Mouse (Mus musculus): ENCODE data around the gene Ttc34. TPM values are rescaled to one million over a fixed set of nuclear protein-coding genes. Genes with fewer than 3 reads are reported as not detected.

The Ttc34 gene
- polyA plus RNA-seq, 1 experiment from 2014 or later: 0.85 TPM

- H3K27me3 ChIP-seq (replicated peaks; ENCODE audit: control insufficient read depth, insufficient read depth, low read length): 0 out of 2 replicates have a peak, but pooled peaks cover 4% of the 10 kb centered on the region
These were observed 27.1 kb downstream of the Ttc34 start for GRCm38 (mm10) chr4:154864271-154864771.

GRCm38 (mm10) chr4:154864961-154865760 lies 27.9 kb downstream of the Ttc34 start:
- ATAC-seq: no peak
- no peak overlapping the region for H3K4me3 ChIP-seq (ENCODE audit: low read depth, low read length)

More at GRCm38 (mm10) chr4:154864271-154864771, 27.1 kb downstream of the Ttc34 start:
- Histone ChIP-seq H3K27ac (ENCODE audit: low read depth, low read length) (peak overlapping the region; percentile 35; the same call in 1 of the 2 replicates), H3K9ac (ENCODE audit: low read length) (peak overlapping the region; percentile 48), H3K36me3 (ENCODE audit: control insufficient read depth, insufficient read depth, low read length) (no peaks in the 10 kb centered on the region), H3K4me3 (ENCODE audit: low read depth, low read length) (peak overlapping the region; percentile 29), H3K9me3 (replicated peaks; ENCODE audit: control insufficient read depth, low read length) (no peaks in the 10 kb centered on the region), H3K4me2 (ENCODE audit: low read length) (peak overlapping the region; percentile 51), H3K4me1 (ENCODE audit: control insufficient read depth, insufficient read depth, low read length) (peaks cover 4% of the 10 kb centered on the region; the same call in 1 of the 2 replicates)
- ATAC-seq (peak; percentile 93), DNase-seq (ENCODE audit: low spot score) (peak; percentile 96)
- WGBS: under 1% methylated on average over 18 of the region's 18 CpGs

GRCm38 (mm10) chr4:154866391-154866790 lies 29.1 kb downstream of the Ttc34 start:
- no peak for DNase-seq (ENCODE audit: low spot score)
- Histone ChIP-seq H3K4me3 (ENCODE audit: low read depth, low read length) (no peak overlapping the region), H3K27ac (ENCODE audit: low read depth, low read length) (no peak overlapping the region), H3K27me3 (replicated peaks; ENCODE audit: control insufficient read depth, insufficient read depth, low read length) (no peaks in the 10 kb centered on the region; the same call in 1 of the 2 replicates), H3K9ac (ENCODE audit: low read length) (no peak overlapping the region), H3K9me3 (replicated peaks; ENCODE audit: control insufficient read depth, low read length) (no peaks in the 10 kb centered on the region), H3K4me1 (ENCODE audit: control insufficient read depth, insufficient read depth, low read length) (peaks cover 4% of the 10 kb centered on the region; the same call in 1 of the 2 replicates), H3K36me3 (ENCODE audit: control insufficient read depth, insufficient read depth, low read length) (no peaks in the 10 kb centered on the region), H3K4me2 (ENCODE audit: low read length) (no peak overlapping the region)
- 96% methylated on average over 5 of the region's 5 CpGs for WGBS
- no peak for ATAC-seq

More at GRCm38 (mm10) chr4:154864961-154865760, 27.9 kb downstream of the Ttc34 start:
- no peaks in the 10 kb centered on the region; the same call in 1 of the 2 replicates for H3K27me3 ChIP-seq (replicated peaks; ENCODE audit: control insufficient read depth, insufficient read depth, low read length)
- H3K4me2 ChIP-seq (ENCODE audit: low read length): peak overlapping the region; percentile 51; the same call in 1 of the 2 replicates
- no peaks in the 10 kb centered on the region for H3K36me3 ChIP-seq (ENCODE audit: control insufficient read depth, insufficient read depth, low read length)
- 80% methylated on average over 18 of the region's 18 CpGs for WGBS
- H3K4me1 ChIP-seq (ENCODE audit: control insufficient read depth, insufficient read depth, low read length): peaks cover 4% of the 10 kb centered on the region; the same call in 1 of the 2 replicates
- peak overlapping the region; percentile 48 for H3K9ac ChIP-seq (ENCODE audit: low read length)
- no peaks in the 10 kb centered on the region for H3K9me3 ChIP-seq (replicated peaks; ENCODE audit: control insufficient read depth, low read length)
- no peak for DNase-seq (ENCODE audit: low spot score)
- peak overlapping the region; percentile 35; the same call in 1 of the 2 replicates for H3K27ac ChIP-seq (ENCODE audit: low read depth, low read length)

- H3K9me3 ChIP-seq (replicated peaks; ENCODE audit: control insufficient read depth, low read length): no peaks in the 10 kb centered on the region
- H3K9ac ChIP-seq (ENCODE audit: low read length): no peak overlapping the region
- no peak overlapping the region for H3K4me2 ChIP-seq (ENCODE audit: low read length)
- H3K36me3 ChIP-seq (ENCODE audit: control insufficient read depth, insufficient read depth, low read length): no peaks in the 10 kb centered on the region
- ATAC-seq (no peak), DNase-seq (ENCODE audit: low spot score) (no peak)
- 85% methylated on average over 6 of the region's 6 CpGs for WGBS
- no peak overlapping the region for H3K27ac ChIP-seq (ENCODE audit: low read depth, low read length)
- H3K27me3 ChIP-seq (replicated peaks; ENCODE audit: control insufficient read depth, insufficient read depth, low read length): peaks cover 2% of the 10 kb centered on the region; the same call in 1 of the 2 replicates
- peaks cover 7% of the 10 kb centered on the region; the same call in 1 of the 2 replicates for H3K4me1 ChIP-seq (ENCODE audit: control insufficient read depth, insufficient read depth, low read length)
- H3K4me3 ChIP-seq (ENCODE audit: low read depth, low read length): no peak overlapping the region
These were observed 30.0 kb downstream of the Ttc34 start for GRCm38 (mm10) chr4:154867257-154867656.

GRCm38 (mm10) chr4:154869440-154869839 lies 32.2 kb downstream of the Ttc34 start, which contains the start of gene Mmel1:
Mmel1 (plus strand) TSS chr4:154869585.
- H3K27me3 ChIP-seq (replicated peaks; ENCODE audit: control insufficient read depth, insufficient read depth, low read length): peaks cover 2% of the 10 kb centered on the region; the same call in 1 of the 2 replicates
- H3K9me3 ChIP-seq (replicated peaks; ENCODE audit: control insufficient read depth, low read length): no peaks in the 10 kb centered on the region
- DNase-seq (ENCODE audit: low spot score) (no peak), ATAC-seq (no peak)
- 88% methylated on average over 7 of the region's 7 CpGs for WGBS
- no peak within 1 kb of the TSS for H3K4me2 ChIP-seq (ENCODE audit: low read length)
- no peak within 1 kb of the TSS for H3K27ac ChIP-seq (ENCODE audit: low read depth, low read length)
- H3K9ac ChIP-seq (ENCODE audit: low read length): no peak within 1 kb of the TSS
- 0 out of 2 replicates have a peak, but pooled peaks cover 3% of the 10 kb centered on the region for H3K4me1 ChIP-seq (ENCODE audit: control insufficient read depth, insufficient read depth, low read length)
- no peaks in the 10 kb centered on the region for H3K36me3 ChIP-seq (ENCODE audit: control insufficient read depth, insufficient read depth, low read length)
- no peak within 1 kb of the TSS for H3K4me3 ChIP-seq (ENCODE audit: low read depth, low read length)

- no peak for ATAC-seq
- 0 out of 2 replicates have a peak, but pooled peaks cover 3% of the 10 kb centered on the region for H3K4me1 ChIP-seq (ENCODE audit: control insufficient read depth, insufficient read depth, low read length)
These were observed 33.5 kb downstream of the Ttc34 start for GRCm38 (mm10) chr4:154870721-154871120.

GRCm38 (mm10) chr4:154871757-154872251 lies 34.5 kb downstream of the Ttc34 start:
- DNase-seq (ENCODE audit: low spot score) (peak; percentile 19), ATAC-seq (0 out of 2 replicates have a peak, but pooled peaks have one; percentile 18)
- no peaks in the 10 kb centered on the region for H3K9me3 ChIP-seq (replicated peaks; ENCODE audit: control insufficient read depth, low read length)
- peak overlapping the region; percentile 25; the same call in 1 of the 2 replicates for H3K9ac ChIP-seq (ENCODE audit: low read length)
- no peaks in the 10 kb centered on the region for H3K36me3 ChIP-seq (ENCODE audit: control insufficient read depth, insufficient read depth, low read length)
- 4% methylated on average over 11 of the region's 13 CpGs for WGBS
- no peak overlapping the region for H3K27ac ChIP-seq (ENCODE audit: low read depth, low read length)
- H3K27me3 ChIP-seq (replicated peaks; ENCODE audit: control insufficient read depth, insufficient read depth, low read length): peaks cover 2% of the 10 kb centered on the region; the same call in 1 of the 2 replicates
- H3K4me1 ChIP-seq (ENCODE audit: control insufficient read depth, insufficient read depth, low read length): 0 out of 2 replicates have a peak, but pooled peaks cover 3% of the 10 kb centered on the region
- H3K4me3 ChIP-seq (ENCODE audit: low read depth, low read length): no peak overlapping the region
- H3K4me2 ChIP-seq (ENCODE audit: low read length): peak overlapping the region; percentile 18; the same call in 1 of the 2 replicates

More at GRCm38 (mm10) chr4:154870721-154871120, 33.5 kb downstream of the Ttc34 start:
- H3K9ac ChIP-seq (ENCODE audit: low read length): no peak overlapping the region
- no peak overlapping the region for H3K4me2 ChIP-seq (ENCODE audit: low read length)
- H3K27me3 ChIP-seq (replicated peaks; ENCODE audit: control insufficient read depth, insufficient read depth, low read length): peaks cover 2% of the 10 kb centered on the region; the same call in 1 of the 2 replicates
- WGBS: 70% methylated on average over 4 of the region's 4 CpGs
- H3K4me3 ChIP-seq (ENCODE audit: low read depth, low read length): no peak overlapping the region
- no peak overlapping the region for H3K27ac ChIP-seq (ENCODE audit: low read depth, low read length)
- no peak for DNase-seq (ENCODE audit: low spot score)
- H3K36me3 ChIP-seq (ENCODE audit: control insufficient read depth, insufficient read depth, low read length): no peaks in the 10 kb centered on the region
- no peaks in the 10 kb centered on the region for H3K9me3 ChIP-seq (replicated peaks; ENCODE audit: control insufficient read depth, low read length)

GRCm38 (mm10) chr4:154873186-154873585 lies 35.9 kb downstream of the Ttc34 start:
- no peak overlapping the region for H3K27ac ChIP-seq (ENCODE audit: low read depth, low read length)
- H3K4me2 ChIP-seq (ENCODE audit: low read length): no peak overlapping the region
- ATAC-seq: no peak
- WGBS: 77% methylated on average over 6 of the region's 6 CpGs
- no peaks in the 10 kb centered on the region for H3K9me3 ChIP-seq (replicated peaks; ENCODE audit: control insufficient read depth, low read length)
- no peaks in the 10 kb centered on the region for H3K36me3 ChIP-seq (ENCODE audit: control insufficient read depth, insufficient read depth, low read length)
- H3K4me1 ChIP-seq (ENCODE audit: control insufficient read depth, insufficient read depth, low read length): 0 out of 2 replicates have a peak, but pooled peaks cover 3% of the 10 kb centered on the region
- peaks cover 2% of the 10 kb centered on the region; the same call in 1 of the 2 replicates for H3K27me3 ChIP-seq (replicated peaks; ENCODE audit: control insufficient read depth, insufficient read depth, low read length)
- DNase-seq (ENCODE audit: low spot score): no peak
- H3K9ac ChIP-seq (ENCODE audit: low read length): no peak overlapping the region
- no peak overlapping the region for H3K4me3 ChIP-seq (ENCODE audit: low read depth, low read length)

Data from forebrain, embryonic 14.5 days (tissue).